Mouse (Mus musculus) olfactory bulb, adult 2 months (tissue): ENCODE measurements around the gene Kng1.

ENCODE experiments used
- CTCF ChIP-seq: fragments of 200-500 bp; IDR thresholded peaks from 2 replicates; pipeline ENCODE4 v1.5.1; 2012; ENCODE audit warnings: low read depth, mild to moderate bottlenecking, low read length, moderate library complexity; ENCODE audit not compliant: insufficient read depth
- POLR2A ChIP-seq: fragments of 200-500 bp; IDR thresholded peaks from 2 replicates; pipeline ENCODE4 v1.6.1; 2012; ENCODE audit warnings: mild to moderate bottlenecking, low read depth, low read length, moderate library complexity; ENCODE audit not compliant: insufficient read depth

GRCm38 (mm10) chr16:23112348-23112747 lies 54.7 kb downstream of the Kng1 start:
- TF ChIP-seq CTCF (no peak), POLR2A (no peak)
